Mouse (Mus musculus) left cerebral cortex, postnatal 14 days (tissue): Measurements from ENCODE around the gene Fam208a. TPM values are rescaled to one million over a fixed set of nuclear protein-coding genes. Genes with fewer than 3 reads are reported as not detected.

ENCODE experiments used
- DNase-seq, 2 experiments: peaks; one replicate each; pipeline ENCODE4 v3.0.0; 2021 to 2022; ENCODE audit warnings: low spot score in 2 of 2, mixed read lengths in 1 of 2
- intact Hi-C: fragments of 180-260 bp; cut with DNase I; formaldehyde crosslinking; loops from one replicate; pipeline ENCODE4 v1.15.1; 2025
- total RNA-seq, 2 experiments: library from RNA; stranded (reverse); gene quantifications; 2 replicates each; pipeline ENCODE4 v1.2.3; 2021

Gene Fam208a
- total RNA-seq, 2 experiments from 2014 or later: 26.0 to 27.7 TPM

- intact Hi-C loops: loop anchor here (10.0 kb wide), 1 partner anchor 307 kb away; no protein-coding TSS in a partner anchor
- no peak for DNase-seq
Observed at GRCm38 (mm10) chr14:27411492-27411891, 17.1 kb upstream of the Fam208a start.

DNA sequence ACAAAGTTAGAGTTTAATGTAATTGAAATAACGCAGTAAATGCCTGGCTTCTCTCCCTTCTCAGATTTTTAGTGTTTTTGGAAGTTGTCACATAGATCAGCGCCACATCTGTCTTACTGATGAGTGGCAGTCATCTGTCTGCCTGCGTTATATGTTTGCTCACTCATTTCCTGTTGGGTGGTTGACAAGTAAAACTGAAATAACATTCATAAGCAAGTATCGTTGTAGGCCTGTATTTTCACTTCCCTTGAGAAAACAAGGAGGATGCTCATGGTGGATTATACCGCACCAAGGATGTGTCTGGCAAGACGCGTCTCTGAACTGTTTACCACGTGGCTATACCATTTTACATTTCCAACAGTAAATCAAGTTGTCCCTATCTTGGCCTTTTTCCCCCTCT lies 15.9 kb upstream of the Fam208a start:
- intact Hi-C loops: loop anchor here (10.0 kb wide), 1 partner anchor 308 kb away; no protein-coding TSS in a partner anchor
- DNase-seq: no peak

DNA sequence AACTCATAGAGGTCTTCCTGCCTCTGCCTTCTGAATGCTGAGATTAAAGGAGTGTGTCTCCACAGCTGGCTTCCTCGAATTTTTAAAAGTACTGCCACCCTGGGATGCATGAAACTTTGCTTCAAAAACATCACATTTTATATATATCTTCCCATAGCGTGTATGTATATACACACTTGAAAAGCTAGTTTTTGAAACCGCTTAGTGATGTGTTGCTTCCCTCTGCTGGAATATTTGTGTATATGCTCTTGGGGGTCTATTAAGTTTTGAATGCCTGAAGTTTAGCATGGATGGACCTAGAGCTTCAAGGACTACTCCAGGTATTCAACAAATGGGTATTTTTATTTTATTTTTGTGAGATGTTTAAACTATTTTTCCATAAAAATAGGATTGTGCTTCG lies 14.7 kb upstream of the Fam208a start:
- peak; percentile 38 to 55 for DNase-seq
- intact Hi-C loops: loop anchor here (2.0 to 10.0 kb wide), 2 partner anchors 227 to 309 kb away; no protein-coding TSS in a partner anchor

DNA sequence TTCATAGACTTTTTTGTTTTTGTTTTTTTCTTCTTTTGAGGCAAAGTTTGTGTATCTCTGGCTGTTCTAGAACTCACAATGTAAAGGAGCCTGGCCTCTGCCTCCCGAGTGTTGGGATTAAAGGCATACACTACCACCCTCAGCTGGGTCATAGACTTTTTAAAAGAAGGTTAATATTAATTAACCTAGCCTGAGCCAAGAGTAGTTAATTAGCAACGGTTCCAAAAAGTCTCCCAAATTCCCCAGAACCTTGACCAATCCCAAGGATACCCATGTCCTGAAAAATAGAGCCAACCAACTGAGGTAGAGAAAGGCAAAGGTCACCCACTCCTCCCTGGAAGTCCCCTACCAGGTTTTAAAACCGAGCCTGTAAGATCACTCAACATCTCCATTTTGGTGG lies 7.8 kb upstream of the Fam208a start:
- intact Hi-C loops: no loop called here
- no peak for DNase-seq

- intact Hi-C loops: no loop called here
Observed at GRCm38 (mm10) chr14:27422301-27422700, 6.3 kb upstream of the Fam208a start.

GRCm38 (mm10) chr14:27428973-27429711 lies 508 bp downstream of the Fam208a start:
- intact Hi-C loops: no loop called here
- peak; percentile 85 to 89 for DNase-seq

More at GRCm38 (mm10) chr14:27422301-27422700, 6.3 kb upstream of the Fam208a start:
- DNase-seq: no peak

DNA sequence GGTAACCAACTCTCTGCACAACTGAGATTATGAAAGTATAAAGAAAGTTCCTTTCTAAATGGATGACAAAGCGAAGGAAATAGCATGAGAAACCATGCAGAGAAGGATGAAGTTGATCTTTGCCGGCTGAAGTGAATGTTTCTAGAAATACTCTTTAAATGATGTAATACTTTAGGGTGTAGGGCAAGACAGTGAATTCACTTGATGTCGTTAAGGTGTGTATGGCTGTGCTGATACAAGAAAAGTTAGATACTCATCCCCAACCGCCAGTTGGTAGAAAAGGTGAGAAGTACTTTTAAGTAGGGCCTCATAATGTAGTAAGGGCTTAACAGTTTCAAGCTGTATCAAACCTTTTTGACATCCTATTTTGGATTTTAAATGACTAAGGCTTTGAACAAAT lies 1.6 kb downstream of the Fam208a start:
- no peak for DNase-seq
- intact Hi-C loops: no loop called here

- intact Hi-C loops: no loop called here
- DNase-seq: no peak
Observed at GRCm38 (mm10) chr14:27432064-27432463, 3.4 kb downstream of the Fam208a start.

DNA sequence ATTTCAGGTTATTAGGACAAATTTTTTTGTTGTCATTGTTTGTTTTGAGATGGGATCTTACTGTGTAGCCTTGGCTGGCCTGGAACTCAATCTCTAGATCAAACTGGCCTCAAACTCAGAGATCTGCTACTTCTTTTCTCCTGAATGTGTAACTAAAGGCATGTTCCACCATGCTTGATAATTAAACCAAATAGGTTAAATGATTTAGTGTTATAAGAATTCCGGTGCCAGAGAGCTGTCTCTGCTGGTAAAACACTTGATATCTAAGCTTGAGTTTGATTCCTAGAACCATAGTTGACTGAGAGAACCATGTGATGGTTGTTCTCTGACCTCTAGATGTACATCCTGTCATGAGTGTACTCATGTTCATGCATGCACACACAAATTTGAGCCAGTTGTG lies 7.5 kb downstream of the Fam208a start:
- no peak for DNase-seq
- intact Hi-C loops: no loop called here

- intact Hi-C loops: no loop called here
- DNase-seq: no peak
Observed at GRCm38 (mm10) chr14:27436826-27437225, 8.2 kb downstream of the Fam208a start.

DNA sequence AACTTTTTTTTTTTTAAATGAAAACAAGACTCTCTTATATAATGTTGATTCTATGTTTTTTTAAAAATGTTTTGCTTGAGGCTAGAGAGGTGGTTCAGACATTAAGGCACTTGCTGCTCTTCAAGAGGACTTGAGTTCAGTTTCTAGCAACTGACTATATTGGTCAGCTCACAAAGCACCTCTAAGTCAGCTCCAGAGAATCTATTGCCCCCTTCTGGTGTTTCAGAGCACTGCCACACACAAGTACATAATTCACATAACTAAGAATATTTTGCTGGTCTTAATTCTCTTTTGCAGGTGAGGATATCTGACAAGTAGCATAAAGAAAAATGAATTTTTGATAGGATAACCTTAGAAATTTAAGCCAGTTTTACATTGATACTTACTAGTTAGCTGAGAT lies 12.3 kb downstream of the Fam208a start:
- no peak for DNase-seq
- intact Hi-C loops: no loop called here

DNA sequence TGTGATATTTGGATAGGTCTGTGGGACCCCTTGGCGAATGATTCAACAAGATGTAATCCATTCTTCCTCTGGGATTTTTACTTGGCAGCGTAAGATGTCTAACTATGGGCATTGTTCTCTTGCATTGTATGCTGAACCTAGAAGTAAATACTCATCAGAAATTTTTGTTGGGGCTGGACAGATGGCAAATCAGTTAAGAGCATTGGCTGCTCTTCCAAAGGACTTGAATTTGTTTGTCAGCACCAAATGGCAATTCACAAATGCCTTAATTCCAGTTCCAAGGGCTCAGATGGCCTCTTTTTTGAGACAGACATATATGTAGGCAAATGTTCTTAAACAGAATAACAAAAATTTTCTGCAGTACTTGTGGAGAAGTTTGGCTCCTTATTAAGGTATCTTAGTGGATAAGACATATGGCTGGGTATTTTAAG lies 16.2 kb downstream of the Fam208a start:
- DNase-seq: no peak
- intact Hi-C loops: no loop called here

DNA sequence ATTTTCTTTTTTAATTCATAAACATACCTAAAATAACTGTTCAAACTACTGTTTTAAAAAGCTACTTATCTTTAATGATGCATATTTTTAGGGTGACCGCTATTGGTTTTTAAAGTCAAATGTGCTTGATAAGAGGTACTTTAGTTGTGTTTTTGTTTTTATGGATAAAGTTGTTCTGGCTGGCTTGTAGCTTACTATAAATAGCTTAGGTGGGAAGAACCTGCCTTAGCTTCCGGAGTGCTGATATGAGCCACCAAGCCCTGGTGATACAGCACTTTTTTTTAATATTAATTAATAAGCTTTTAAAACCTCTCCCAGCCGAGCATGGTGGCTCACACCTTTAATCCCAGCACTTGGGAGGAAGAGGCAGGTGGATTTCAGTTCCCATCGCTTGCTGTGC lies 18.3 kb downstream of the Fam208a start:
- intact Hi-C loops: no loop called here
- DNase-seq: no peak

DNA sequence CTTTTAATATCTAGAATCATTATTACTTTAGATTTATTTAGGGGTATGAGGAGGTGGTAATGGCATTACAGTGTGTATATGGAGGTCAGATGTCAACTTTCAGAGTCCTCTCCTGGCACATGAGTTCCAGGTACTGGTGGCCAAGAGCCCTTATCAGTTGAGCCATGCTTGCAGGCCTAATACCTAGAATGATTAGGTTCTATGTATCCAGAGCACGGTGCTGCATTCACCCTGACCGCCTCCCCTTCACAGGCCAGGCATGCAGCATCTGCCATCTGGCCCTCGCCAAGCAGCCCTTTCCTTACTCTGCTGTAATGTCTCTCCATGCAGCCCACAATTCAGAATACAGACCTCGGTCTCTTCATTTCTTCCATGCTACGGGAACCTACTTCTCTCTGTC lies 62.8 kb downstream of the Fam208a start:
- no peak for DNase-seq
- intact Hi-C loops: no loop called here

DNA sequence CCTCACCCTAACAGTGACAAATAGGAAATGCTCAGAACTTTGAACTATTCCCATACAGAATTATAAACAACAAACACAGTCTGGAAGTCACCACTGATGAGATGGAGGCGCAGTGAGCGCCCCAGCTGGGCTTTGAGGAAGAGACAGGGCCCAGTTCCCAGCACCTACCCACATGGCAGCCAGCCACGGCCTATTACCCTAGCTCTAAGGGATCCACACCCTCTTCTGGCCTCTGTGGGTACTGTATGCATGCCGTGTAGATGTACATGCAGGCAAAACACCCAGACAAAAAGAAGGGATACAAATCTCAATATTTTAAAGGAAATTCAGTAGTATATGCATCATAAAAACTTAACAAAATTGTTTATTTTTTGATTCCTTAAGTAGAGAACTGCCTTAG lies 64.9 kb downstream of the Fam208a start:
- no peak for DNase-seq
- intact Hi-C loops: no loop called here

GRCm38 (mm10) chr14:27501096-27501495 lies 72.5 kb downstream of the Fam208a start:
- DNase-seq: no peak
- intact Hi-C loops: no loop called here

DNA sequence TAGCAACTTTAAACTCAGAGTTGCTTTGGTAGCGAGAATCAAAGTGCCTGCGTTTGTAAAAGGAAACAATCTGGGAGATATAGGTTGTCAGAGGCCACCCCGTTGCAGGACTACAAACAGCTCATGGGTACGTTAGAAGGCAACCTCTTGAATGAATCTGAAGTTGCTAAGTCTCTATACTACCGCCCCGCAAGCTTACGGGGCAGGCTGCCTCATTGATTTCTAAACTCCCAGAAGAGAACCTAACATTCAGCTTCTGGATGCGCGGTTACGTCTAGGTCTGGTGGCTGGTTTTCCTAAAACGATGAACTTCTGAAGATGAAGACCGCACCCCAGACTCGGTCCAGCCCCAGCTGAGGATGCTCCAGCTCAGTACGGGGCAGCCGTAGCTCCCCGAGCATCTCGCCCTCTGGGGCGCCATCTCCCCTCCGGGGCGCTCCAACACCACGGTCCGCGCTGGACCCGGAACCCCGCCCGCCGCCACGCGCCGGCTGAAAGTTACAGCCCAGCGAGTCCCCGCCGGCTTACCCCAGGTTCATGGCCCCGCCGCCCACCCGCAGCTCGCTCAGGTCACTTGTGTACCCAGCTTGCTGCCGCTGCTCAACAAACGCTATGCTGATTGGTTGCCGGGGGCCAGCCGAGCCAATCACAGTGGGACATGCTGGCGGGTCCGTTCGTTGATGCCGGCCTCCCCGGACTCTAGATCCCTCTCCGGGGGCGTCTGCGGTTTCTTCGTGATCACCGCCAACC lies 79.4 kb downstream of the Fam208a start, which contains the start of gene Ccdc66:
Gene Ccdc66, minus strand, starts transcription at position 567 of the 750 bp plus-strand sequence.
- DNase-seq: peak; percentile 99 to 100
- intact Hi-C loops: no loop called here

DNA sequence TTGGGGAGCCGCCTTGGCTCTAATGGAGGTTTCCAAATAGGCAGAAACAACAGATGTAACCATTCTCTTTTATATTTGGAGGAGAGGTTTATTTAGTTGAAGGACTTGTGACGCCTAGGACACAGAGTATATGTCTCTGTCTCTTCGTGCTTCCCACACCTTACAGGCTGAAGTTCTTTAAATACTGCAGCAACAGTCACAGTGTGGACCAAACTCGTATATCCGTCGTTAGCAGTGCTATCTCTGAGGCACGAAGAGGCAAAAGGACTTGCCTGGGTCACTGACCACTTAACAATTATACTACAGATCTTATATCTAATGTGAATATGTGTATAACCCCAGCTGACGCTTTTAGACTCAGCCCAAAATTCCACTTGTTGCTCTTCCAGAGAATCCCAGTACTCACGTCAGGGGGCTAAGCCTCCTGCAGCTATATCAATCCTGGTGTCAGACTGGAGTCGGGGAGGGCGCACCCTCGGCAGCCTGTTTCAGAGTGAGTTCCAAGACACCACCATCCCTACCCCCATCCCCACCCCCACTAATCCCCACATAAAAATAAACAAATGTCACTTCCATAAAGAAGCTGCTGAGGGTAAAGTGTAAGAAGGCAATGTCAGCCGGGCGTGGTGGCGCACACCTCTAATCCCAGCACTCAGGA lies 80.1 kb downstream of the Fam208a start:
- intact Hi-C loops: no loop called here
- no peak for DNase-seq

GRCm38 (mm10) chr14:27524541-27524940 lies 95.9 kb downstream of the Fam208a start:
- intact Hi-C loops: no loop called here
- no peak for DNase-seq
